Mouse (Mus musculus) mesoderm, embryonic 11.5 days (tissue): Measurements from ENCODE around the gene Rtn4.
A peak's percentile ranks its signal among the peaks of the same experiment; 100 is the strongest.

Experiments
- DNase-seq: peaks from one replicate; pipeline ENCODE4 v3.0.0-alpha.2; 2012; ENCODE audit warnings: low read depth, low spot score

Gene Rtn4

DNA sequence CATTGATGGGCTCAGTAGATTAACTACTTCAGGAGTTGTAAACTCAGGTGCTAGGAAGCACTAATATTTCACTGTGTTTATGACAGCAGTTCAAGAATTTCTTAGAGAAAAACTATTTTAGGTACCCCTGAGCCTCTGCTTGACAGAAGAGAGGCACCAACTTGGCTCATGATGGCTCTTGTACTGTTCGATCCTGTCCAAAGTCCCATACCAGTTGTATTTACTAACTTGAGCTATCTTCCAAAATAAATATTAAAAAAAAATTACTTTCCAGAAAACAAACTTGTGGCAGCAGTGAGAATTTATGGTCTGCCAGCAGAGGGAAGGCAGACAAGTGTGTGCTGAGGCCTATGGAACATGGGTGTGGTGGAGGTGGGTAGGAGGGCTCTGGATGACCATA, 70.0 kb downstream of the Rtn4 start:
- DNase-seq = no peak

DNA sequence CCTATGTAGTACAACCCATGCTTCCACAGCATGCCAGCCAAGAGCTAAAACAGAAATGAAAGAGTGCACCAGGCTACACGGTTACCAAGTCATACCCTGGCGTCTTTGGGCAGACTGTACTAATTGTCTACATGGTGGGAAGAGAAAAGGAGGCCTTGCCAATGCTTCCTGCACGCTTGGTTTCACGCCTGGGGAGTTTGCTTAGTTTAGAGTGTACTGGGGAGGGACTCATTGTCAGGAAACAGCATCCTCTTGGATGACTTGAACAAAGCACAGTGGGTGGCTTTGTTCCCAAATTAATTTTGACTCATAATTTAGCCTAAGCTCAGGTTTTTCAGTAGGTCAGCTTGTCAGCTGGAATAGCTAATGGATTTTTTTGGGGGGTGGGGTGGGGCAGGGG, 72.3 kb downstream of the Rtn4 start:
- DNase-seq = no peak

DNA sequence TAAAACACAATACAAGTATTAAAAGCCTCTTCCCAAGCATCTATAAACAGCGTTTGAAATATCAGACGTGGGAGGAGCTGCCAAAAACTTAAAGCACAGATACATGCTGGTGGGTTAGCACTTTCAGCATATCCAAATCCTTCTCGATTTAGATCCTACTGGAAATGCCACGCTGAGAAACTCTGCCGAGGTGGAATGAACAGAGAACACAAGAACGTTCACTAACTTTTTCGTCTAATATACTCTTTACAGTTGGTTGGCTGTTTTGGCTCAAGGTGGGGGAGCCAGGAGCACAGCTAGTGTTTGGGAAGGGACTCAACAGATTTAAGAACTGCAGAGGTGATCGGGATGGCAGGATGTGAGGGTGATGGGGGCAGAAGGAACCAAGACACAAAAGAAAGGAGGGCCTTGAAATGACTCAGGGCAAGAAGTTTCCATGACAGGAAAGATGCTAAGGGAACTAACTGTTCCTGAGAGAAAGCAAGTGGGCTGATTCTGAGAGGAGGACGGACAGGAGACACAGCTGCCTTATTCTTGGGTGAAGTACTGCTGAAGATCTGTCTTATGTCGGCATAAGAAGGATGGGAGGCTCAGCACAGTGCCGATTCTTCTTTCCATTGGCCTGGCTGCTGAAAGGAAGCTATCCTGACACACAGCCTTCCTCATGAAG, 73.7 kb downstream of the Rtn4 start:
- no peak for DNase-seq

DNA sequence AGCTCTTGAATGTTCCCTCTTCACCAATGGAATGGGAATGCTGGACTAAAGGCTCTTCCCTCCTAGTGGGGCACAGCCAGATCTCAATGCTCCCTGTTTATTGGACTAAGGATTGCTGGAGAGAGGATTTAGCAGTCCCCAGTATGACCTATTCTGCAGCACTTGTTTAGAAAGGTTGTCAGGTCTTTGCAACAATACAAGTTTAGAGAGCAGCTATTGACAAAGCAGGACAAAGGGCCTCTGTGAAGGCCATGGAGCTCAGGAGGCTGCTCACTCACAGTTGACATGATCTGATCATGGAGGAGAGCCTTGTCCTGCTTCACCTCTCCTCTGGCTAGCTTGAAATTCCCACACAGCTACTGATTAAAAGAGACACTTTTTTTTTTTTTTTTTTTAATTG, 75.8 kb downstream of the Rtn4 start:
- DNase-seq = no peak

DNA sequence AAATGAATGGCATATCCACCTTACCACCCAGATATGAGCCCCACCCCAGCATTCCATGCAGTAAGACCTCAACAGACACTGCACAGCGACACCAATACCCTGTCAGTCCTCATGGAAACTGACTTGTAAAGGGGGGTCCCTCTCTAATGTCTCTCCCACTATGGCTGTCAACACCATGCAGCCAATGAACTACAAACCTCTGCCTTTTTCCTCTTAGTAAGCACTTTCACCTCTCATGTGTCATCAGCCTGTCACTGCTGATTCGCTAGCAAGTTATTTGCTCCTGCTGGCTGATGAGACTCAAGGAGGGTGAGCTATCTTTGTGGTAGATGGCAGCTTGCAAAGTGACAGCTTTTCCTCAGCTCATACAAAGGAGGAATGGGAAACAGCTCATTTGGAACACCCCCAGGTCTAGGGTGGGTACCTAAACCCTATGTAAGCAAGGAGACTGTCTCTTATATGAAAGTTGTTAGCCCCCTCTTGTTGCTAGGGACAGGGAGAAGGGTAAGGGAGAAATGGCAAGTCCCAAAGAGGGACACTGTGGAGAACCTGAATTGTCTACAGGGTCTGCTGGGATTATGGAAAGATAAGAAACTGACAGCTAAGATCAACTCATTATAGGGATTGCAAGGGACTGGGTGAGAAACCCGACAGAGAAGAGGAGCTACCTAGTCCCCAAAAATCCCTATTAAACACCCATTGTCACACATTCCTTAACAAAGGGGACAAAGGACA, 78.1 kb downstream of the Rtn4 start:
- no peak for DNase-seq

DNA sequence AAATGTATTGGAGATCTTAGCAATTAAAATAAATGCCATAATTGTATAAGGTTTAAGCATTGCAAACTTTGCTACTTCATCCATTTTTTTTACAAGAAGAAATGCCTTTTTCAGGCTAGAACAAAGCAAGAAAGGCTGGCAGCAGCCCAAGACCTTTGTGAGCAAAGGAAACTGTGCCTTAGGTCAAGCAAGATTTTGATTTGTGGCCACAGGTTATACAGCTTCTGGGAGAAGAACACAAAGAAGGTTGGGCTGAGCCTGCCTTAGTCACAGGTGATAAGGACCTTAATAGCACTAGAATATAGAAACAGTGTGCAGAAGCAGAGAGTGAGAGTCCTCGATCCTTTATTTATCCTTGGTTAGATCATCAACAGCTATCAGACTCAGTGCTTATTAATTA, 79.5 kb downstream of the Rtn4 start:
- no peak for DNase-seq

DNA sequence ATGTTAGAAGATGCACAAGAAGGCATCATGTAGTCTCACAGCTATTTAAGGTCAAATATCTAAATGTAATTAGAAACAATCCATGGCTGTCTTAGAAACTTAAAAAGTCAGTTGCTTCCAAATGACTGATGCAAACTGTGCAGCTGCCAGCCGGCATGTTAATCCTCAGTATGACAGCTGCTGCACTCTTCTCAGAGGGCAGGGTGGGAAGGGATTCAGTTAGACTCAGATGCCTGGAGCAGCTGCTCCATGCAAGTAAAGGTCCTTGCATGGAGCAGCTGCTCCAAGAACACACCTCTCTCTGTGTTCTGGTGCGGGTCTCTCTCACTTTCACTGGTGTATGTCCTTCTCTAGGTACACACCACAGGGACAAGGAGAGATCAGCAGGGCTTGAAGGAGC, 81.5 kb downstream of the Rtn4 start:
- peak; percentile 28 for DNase-seq

DNA sequence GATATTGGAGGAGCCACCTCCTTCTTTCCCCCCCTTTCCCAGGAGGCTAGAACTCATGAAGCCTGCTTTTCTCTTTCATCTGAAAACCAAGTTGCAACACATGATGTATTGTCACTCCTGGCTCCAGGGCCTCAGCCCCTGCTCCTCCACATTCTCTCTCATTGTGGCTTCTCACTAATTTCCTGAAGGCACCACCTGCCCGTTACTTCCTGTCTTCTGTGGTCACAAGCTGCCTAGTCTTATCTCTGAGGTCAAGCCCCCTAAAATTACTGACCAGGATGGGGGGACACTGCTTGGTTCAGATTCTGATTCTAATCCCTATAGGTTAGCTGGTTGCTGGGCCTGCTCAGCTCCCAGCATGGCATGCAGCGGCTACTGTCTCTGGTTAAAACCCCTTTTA, 82.0 kb downstream of the Rtn4 start:
- DNase-seq = no peak

DNA sequence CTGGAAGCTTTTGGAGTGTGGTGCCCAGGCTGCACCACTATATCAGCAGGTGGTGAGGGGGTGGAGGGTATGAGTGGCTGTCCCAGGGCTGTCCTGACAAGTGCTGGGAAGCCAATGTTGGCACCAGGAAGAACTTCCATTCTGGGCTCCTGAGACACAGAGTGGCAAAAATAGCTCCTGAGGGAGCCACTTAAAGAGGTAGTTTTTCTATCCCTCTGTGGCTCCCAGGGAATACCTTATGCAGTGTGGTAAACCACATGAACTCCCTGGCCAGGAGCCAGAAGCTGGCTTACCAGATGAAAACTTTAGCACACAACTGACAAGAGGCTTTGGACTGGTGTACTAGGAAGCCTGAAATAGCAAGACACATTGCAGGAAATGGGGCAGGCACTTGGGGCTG, 85.2 kb downstream of the Rtn4 start:
- no peak for DNase-seq

- no peak for DNase-seq
Measured at GRCm38 (mm10) chr11:29778936-29779335, 86.2 kb downstream of the Rtn4 start.

GRCm38 (mm10) chr11:29779409-29780026, 86.8 kb downstream of the Rtn4 start:
- no peak for DNase-seq

DNA sequence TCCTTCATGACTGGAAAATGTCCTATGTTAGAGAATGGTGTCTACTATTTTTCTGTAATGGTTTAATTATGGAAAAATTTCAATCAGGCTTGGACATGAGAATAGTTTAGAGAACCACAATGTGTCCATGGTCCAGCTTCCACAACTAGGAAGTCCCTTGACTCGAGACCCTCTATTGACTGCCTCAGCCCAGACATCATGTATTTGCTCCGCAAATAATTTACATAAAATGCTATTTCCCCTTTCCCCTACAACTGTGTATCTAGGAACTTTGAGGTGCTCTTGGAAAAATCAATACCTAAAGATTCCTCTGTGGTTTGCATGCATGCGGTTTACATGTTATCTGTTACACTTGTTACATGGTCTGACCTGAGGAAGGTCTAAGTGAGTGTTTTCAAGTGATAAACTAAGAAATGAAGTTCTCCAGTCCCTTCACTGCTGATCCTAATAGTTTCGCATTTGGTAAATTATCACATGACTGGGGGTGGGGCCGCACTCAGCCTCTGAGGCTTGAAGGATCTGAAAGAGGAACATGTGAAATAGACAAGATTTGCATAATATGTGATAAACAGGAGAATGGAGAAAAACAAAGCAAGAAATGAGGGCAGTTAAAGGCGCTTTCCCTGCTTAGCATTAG, 94.0 kb downstream of the Rtn4 start:
- no peak for DNase-seq

- DNase-seq = no peak
Measured at GRCm38 (mm10) chr11:29787473-29787872, 94.7 kb downstream of the Rtn4 start.

DNA sequence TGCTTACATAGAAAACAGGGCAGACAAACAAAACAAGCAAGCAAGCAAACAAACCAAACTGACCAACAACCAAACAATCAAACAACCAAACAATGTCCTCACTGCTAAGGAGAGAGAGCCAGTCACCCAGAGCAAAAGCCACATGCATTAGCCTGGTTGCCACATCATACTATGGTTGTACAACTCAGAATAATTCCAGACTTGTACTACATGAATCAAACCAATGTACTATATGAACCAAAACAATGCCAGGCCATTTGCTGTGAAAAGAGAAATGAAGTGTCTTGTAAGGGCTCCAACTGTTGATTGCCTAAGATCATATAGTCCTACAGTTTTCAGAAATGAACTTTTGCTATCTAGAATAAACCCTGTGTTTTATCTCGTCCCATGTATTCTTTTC, 95.8 kb downstream of the Rtn4 start:
- DNase-seq = no peak

- DNase-seq = no peak
Measured at GRCm38 (mm10) chr11:29788921-29789638, 96.3 kb downstream of the Rtn4 start.

DNA sequence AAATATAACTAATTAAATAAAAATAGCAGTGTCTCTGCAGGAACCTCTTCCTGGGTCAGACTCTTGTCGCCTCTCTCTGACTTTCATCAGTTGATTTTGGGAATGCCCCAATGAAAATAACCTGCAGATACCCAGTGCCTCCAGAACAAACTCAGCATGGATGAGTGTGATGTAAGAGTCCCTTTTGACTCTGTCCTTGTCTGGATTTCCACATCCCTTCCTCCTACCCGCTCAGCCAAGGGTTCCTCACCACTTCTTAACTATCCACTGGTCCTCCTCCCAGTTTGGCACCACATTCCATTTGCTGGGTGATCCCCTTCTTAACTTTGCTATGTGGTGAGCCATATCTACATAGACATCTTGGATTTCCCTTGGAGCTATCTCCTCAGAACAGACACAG, 98.0 kb downstream of the Rtn4 start:
- no peak for DNase-seq
